9 mouse cellular contexts compared by ENCODE assay signal in the genomic region with DNA sequence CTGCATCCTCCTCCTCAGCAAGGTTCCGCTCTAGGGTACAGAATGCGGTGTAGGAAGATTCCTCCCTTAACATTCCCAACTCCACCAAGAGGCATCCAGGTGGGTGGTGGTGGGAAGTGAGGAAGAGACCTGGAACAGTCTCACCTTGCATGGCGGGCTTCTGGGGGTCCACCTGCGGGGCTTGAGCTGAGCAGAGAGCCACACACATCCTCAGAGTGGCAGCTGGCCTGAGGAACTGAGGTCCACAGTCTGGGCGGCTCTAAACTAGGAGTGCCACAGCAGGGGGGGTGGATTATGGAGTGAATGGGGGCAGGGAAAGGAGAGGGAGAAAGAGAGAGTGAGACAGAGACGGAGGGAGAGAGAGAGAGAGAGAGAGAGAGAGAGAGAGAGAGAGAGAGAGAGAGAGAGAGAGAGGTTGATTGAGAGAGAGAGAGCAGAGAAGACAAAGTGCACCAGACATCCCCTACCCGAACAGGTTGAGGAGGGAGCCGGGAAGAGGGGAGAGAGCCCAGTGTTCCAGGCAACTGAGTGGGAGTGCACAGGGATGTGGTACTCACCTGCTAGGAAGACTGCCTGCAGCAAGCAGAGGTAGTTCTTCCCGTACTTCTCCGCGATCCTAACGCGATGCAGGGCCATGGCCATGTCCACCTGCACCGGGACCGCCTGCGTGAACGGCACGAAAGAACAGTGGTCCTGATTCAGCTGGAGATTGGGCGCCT. TPM values are rescaled to one million over a fixed set of nuclear protein-coding genes. Genes with fewer than 3 reads are reported as not detected.
DNase-seq lines count a peak whose midpoint lies in the region; ATAC-seq and TF ChIP-seq lines count a peak whose summit lies in the region.
"Had no signal": no experiment of that assay in that cellular context is flagged by ENCODE, and none has a peak within 500 bp of the region (broad histone marks: within the 10 kb centered on the region; RNA-seq: fewer than 3 reads in every experiment).

No protein-coding gene starts in this region.

- in situ Hi-C loops in ES-E14 (cut with MboI; ENCODE audit: low sequenced_read_pairs in 2 of 2, unreplicated experiment in 2 of 2): no loop called here

- peak overlapping the region; percentile 40 for H3K4me3 ChIP-seq in heart, embryonic 11.5 days (ENCODE audit: low read depth, low read length)
- H3K4me3 ChIP-seq in ES-E14 (ENCODE audit: insufficient read depth in 1 of 2, low read depth in 1 of 2, low read length in 2 of 2, poor library complexity in 1 of 2, severe bottlenecking in 1 of 2): peak overlapping the region; percentile 78 to 83
- H3K4me3 ChIP-seq in forebrain, embryonic 12.5 days (replicated peaks): peak overlapping the region; percentile 42
- H3K4me3 ChIP-seq in liver, embryonic 15.5 days (replicated peaks): no peak overlapping the region

- no peak overlapping the region for H3K9ac ChIP-seq in heart, embryonic 11.5 days (ENCODE audit: low read depth, low read length)
- H3K9ac ChIP-seq in ES-E14 (ENCODE audit: insufficient read depth, low read depth, low read length, poor library complexity, severe bottlenecking): peak overlapping the region; percentile 61
- H3K9ac ChIP-seq in forebrain, embryonic 12.5 days: peak overlapping the region; percentile 53
- H3K9ac ChIP-seq in liver, embryonic 15.5 days: no peak overlapping the region

- H3K27ac ChIP-seq in heart, embryonic 11.5 days (ENCODE audit: low read depth, low read length): no peak overlapping the region
- peak overlapping the region; percentile 65 for H3K27ac ChIP-seq in ES-E14 (ENCODE audit: insufficient read depth, low read depth, low read length, poor library complexity, severe bottlenecking)
- no peak overlapping the region for H3K27ac ChIP-seq in forebrain, embryonic 12.5 days
- H3K27ac ChIP-seq in liver, embryonic 15.5 days (replicated peaks): no peak overlapping the region

- intact Hi-C loops in heart, postnatal 25 days (cut with DNase I): no loop called here

- no peaks in the 10 kb centered on the region for H3K36me3 ChIP-seq in heart, embryonic 11.5 days (ENCODE audit: control insufficient read depth, insufficient read depth, low read length)
- H3K36me3 ChIP-seq in ES-E14 (ENCODE audit: control insufficient read depth, insufficient read depth, low read length, poor library complexity, severe bottlenecking): no peaks in the 10 kb centered on the region
- no peaks in the 10 kb centered on the region for H3K36me3 ChIP-seq in forebrain, embryonic 12.5 days (replicated peaks)
- H3K36me3 ChIP-seq in liver, embryonic 15.5 days (replicated peaks): no peaks in the 10 kb centered on the region
- H3K36me3 ChIP-seq: G1E had no signal

- no peak for ATAC-seq in heart, embryonic 11.5 days (replicated peaks; ENCODE audit: insufficient number of reproducible peaks, low FRiP score, low TSS enrichment)
- ATAC-seq in forebrain, embryonic 12.5 days (ENCODE audit: low FRiP score): 0 out of 2 replicates have a peak, but pooled peaks have one; percentile 51
- no peak for ATAC-seq in liver, embryonic 15.5 days (ENCODE audit: insufficient read depth)
- no peak for ATAC-seq in CD4-positive, CD25-positive, alpha-beta regulatory T cell, adult 4 months

- H3K9me3 ChIP-seq in heart, embryonic 11.5 days (replicated peaks; ENCODE audit: control insufficient read depth, low read length): no peaks in the 10 kb centered on the region
- H3K9me3 ChIP-seq in ES-E14 (ENCODE audit: control insufficient read depth, insufficient read depth, low read depth, low read length): no peaks in the 10 kb centered on the region
- no peaks in the 10 kb centered on the region for H3K9me3 ChIP-seq in forebrain, embryonic 12.5 days
- no peaks in the 10 kb centered on the region for H3K9me3 ChIP-seq in liver, embryonic 15.5 days (replicated peaks)
- H3K9me3 ChIP-seq: G1E had no signal

- DNase-seq in heart, postnatal 25 days (ENCODE audit: low spot score): no peak
- DNase-seq in ES-E14 (ENCODE audit: low read depth, low spot score): no peak
- no peak for DNase-seq in kidney, postnatal 4 days
- no peak for DNase-seq in c-Kit-positive CD71-positive TER-119-positive erythroid progenitor cells, embryonic 14.5 days (ENCODE audit: low spot score)

- H3K4me2 ChIP-seq in heart, embryonic 11.5 days: peak overlapping the region; percentile 79
- peak overlapping the region; percentile 70 for H3K4me2 ChIP-seq in forebrain, embryonic 12.5 days
- peak overlapping the region; percentile 29 for H3K4me2 ChIP-seq in liver, embryonic 15.5 days

- WGBS in heart, embryonic 11.5 days (ENCODE audit: insufficient replicate concordance): 8% methylated on average over 18 of the region's 19 CpGs
- 22% methylated on average over 16 of the region's 19 CpGs for WGBS in forebrain, embryonic 12.5 days
- WGBS in liver, embryonic 15.5 days (ENCODE audit: insufficient replicate concordance): 9% methylated on average over 19 of the region's 19 CpGs

- H3K27me3 ChIP-seq in heart, embryonic 11.5 days (ENCODE audit: control insufficient read depth, insufficient read depth, low read length): peaks cover 6% of the 10 kb centered on the region; the same call in 1 of the 2 replicates
- peaks cover 8% of the 10 kb centered on the region; the same call in 1 of the 2 replicates for H3K27me3 ChIP-seq in forebrain, embryonic 12.5 days
- peaks cover 31% of the 10 kb centered on the region for H3K27me3 ChIP-seq in liver, embryonic 15.5 days

- H3K4me1 ChIP-seq in heart, embryonic 11.5 days (ENCODE audit: control insufficient read depth, insufficient read depth, low read length): no peaks in the 10 kb centered on the region
- 0 out of 4 replicates have a peak, but pooled peaks cover 0 to under 1% of the 10 kb centered on the region in 2 experiments for H3K4me1 ChIP-seq in ES-E14 (ENCODE audit: control insufficient read depth in 2 of 2, insufficient read depth in 2 of 2, low read length in 2 of 2, poor library complexity in 1 of 2)
- H3K4me1 ChIP-seq in forebrain, embryonic 12.5 days: peaks cover 4% of the 10 kb centered on the region
- H3K4me1 ChIP-seq in liver, embryonic 15.5 days (replicated peaks): no peaks in the 10 kb centered on the region

TF ChIP-seq in ES-E14, 5 proteins besides CTCF, POLR2A, EP300 and RAD21:
- no peak for TF ChIP-seq MAFK (IDR thresholded peaks at IDR 0.05; ENCODE audit: insufficient read depth, low read depth, low read length)
- TF ChIP-seq CHD2 (IDR thresholded peaks at IDR 0.05; ENCODE audit: low read depth, low read length): no peak
- TF ChIP-seq ZNF384 (IDR thresholded peaks at IDR 0.05; ENCODE audit: low read depth, low read length): no peak
- TF ChIP-seq HCFC1 (IDR thresholded peaks at IDR 0.05; ENCODE audit: borderline replicate concordance, insufficient read depth, low read length): no peak
- TF ChIP-seq ZC3H11A (IDR thresholded peaks at IDR 0.05; ENCODE audit: borderline replicate concordance, low read depth, low read length): no peak

RNA-seq across cellular contexts. Expression of gene Mcf2, which starts 0.7 kb away (rescaled TPM):
- 0.04 and 0.07 TPM in 2 replicates for polyA plus RNA-seq in heart, embryonic 11.5 days (2014; fragmentation: Nextera tagmentation; extraction: Ambion mirVana)
- not detected for total RNA-seq in heart, postnatal 25 days (2021)
- 16.3 and 24.5 TPM in 2 replicates for total RNA-seq in ES-E14 (2012; rRNA removed)
- polyA plus RNA-seq in forebrain, embryonic 12.5 days (2016; fragmentation: Nextera tagmentation; extraction: Ambion mirVana): 0.79 and 0.88 TPM in 2 replicates
- polyA plus RNA-seq in liver, embryonic 15.5 days (2015; fragmentation: Nextera tagmentation; extraction: Ambion mirVana): 0.03 and 0.06 TPM in 2 replicates
- not detected for polyA plus RNA-seq in CD4-positive, CD25-positive, alpha-beta regulatory T cell, adult 4 months (2017; shearing (Covaris generic))
- total RNA-seq: G1E had no signal
- polyA plus RNA-seq: G1E had no signal

Comparison
In these comparisons a context has a peak if more than half of its experiments do, and no peak if none do; other contexts are left out.
1. H3K4me2 ChIP-seq: peak in every context shown above with its lines; median percentile 79 in heart, embryonic 11.5 days; 70 in forebrain, embryonic 12.5 days; 29 in liver, embryonic 15.5 days.
2. H3K9ac ChIP-seq: peak in ES-E14 (single experiment) and forebrain, embryonic 12.5 days (single experiment); none in heart, embryonic 11.5 days (single experiment) and liver, embryonic 15.5 days (single experiment).